Mouse (Mus musculus) G1E (cell line): Measurements from ENCODE around the gene Pus7. TPM values are rescaled to one million over a fixed set of nuclear protein-coding genes. Genes with fewer than 3 reads are reported as not detected.
A peak's percentile ranks its signal among the peaks of the same experiment; 100 is the strongest.

Experiments used
- ATAC-seq: 2 replicates; pipeline ENCODE4 v1.8.0; 2016; ENCODE audit warnings: mild to moderate bottlenecking; ENCODE audit not compliant: insufficient number of reproducible peaks, poor library complexity, low FRiP score, severe bottlenecking; ENCODE audit errors: extremely low read depth
- DNase-seq: peaks from one replicate; pipeline ENCODE4 v3.0.0; 2012; ENCODE audit warnings: low spot score
- H3K27me3 ChIP-seq: 2 replicates; pipeline ENCODE4 v1.6.1; 2012; ENCODE audit warnings: mild to moderate bottlenecking, low read length, inconsistent platforms; ENCODE audit not compliant: insufficient read depth
- H3K36me3 ChIP-seq: replicated peaks from 2 replicates; pipeline ENCODE3; 2012; ENCODE audit warnings: mild to moderate bottlenecking, inconsistent platforms
- H3K4me1 ChIP-seq: 2 replicates; pipeline ENCODE4 v1.6.1; 2012; ENCODE audit warnings: low read depth, low read length, inconsistent platforms, mixed read lengths; ENCODE audit not compliant: insufficient read depth
- H3K4me3 ChIP-seq: 2 replicates; pipeline ENCODE4 v1.5.1; 2012; ENCODE audit warnings: low read depth, mild to moderate bottlenecking, inconsistent platforms, low read length, moderate library complexity, mixed read lengths
- H3K9me3 ChIP-seq: replicated peaks from 2 replicates; pipeline ENCODE4 v1.6.1; 2012; ENCODE audit warnings: inconsistent platforms
- CTCF ChIP-seq: IDR thresholded peaks from 2 replicates; pipeline ENCODE4 v1.5.1; 2012; ENCODE audit warnings: low read depth, low read length, inconsistent platforms, mixed read lengths
- GATA1 ChIP-seq: IDR thresholded peaks from 2 replicates; pipeline ENCODE4 v1.6.1; 2012; ENCODE audit warnings: borderline replicate concordance, low read length, inconsistent platforms, mixed read lengths
- GATA2 ChIP-seq: IDR thresholded peaks from 2 replicates; pipeline ENCODE4 v1.6.1; 2012; ENCODE audit warnings: low read depth, low read length, inconsistent platforms, borderline replicate concordance
- POLR2AphosphoS5 ChIP-seq: IDR thresholded peaks from 2 replicates; pipeline ENCODE4 v1.6.1; 2012; ENCODE audit warnings: low read depth, low read length, inconsistent platforms; ENCODE audit not compliant: insufficient replicate concordance
- TAL1 ChIP-seq: conservative IDR thresholded peaks from 2 replicates; pipeline ENCODE4 v1.6.1; 2012; ENCODE audit warnings: low read depth, low read length, inconsistent platforms, mixed read lengths
- polyA plus RNA-seq: library from polyadenylated mRNA; stranded (reverse); fragments of >175 nt; gene quantifications from 2 replicates; pipeline ENCODE4 v1.2.3, GENCODE M21; 2012
- total RNA-seq, 2 experiments: library from RNA; stranded (forward) in 1 of 2; stranded (reverse) in 1 of 2; fragments of 200-1000 nt in 1 of 2; fragments of >200 nt in 1 of 2; fragmentation: Nextera tagmentation in 1 of 2; gene quantifications; 2 replicates each; pipeline ENCODE4 v1.2.3; 2014 to 2017

The Pus7 gene
- total and polyA plus RNA-seq, 3 experiments = 8.6 to 78.8 (median 35.7) TPM

DNA sequence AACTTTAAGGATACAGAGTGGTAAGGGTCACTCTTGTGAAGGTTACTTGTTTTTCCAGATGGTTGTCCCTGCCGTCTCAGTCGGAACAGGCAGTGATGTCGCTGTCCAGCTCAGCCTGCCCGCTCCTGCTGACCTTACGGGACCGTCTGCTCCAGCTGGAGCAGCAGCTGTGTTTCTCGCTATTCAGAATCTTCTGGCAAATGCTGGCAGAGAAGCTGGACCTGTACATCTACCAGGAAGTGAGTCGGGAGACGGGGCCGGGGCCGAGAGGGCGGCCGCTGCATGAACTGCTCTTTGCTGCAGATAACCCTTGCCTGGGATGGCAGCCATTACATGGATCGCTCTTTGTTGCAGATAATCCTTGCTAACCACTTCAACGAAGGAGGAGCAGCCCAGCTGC is 33.2 kb upstream of the Pus7 start:
- H3K36me3 ChIP-seq = peaks cover 75% of the 10 kb centered on the region
- ATAC-seq = no peak

DNA sequence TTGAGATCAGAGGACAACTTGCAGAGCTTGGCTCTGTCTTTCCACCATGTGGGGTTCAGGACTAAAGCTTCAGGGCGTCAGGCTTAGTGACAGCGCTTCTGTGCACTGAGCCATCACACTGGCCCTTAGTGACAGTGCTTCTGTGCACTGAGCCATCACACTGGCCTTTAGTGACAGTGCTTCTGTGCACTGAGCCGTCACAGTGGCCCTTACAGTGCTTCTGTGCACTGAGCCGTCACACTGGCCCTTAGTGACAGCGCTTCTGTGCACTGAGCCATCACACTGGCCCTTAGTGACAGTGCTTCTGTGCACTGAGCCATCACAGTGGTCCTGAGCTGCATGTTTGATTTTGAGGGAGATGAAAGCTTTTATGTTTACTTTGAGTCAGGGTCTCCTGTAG is 31.3 kb upstream of the Pus7 start:
- 0 out of 2 replicates have a peak, but pooled peaks cover under 1% of the 10 kb centered on the region for H3K4me1 ChIP-seq
- ATAC-seq (no peak), DNase-seq (no peak)
- peaks cover 8% of the 10 kb centered on the region for H3K9me3 ChIP-seq
- TF ChIP-seq CTCF (no peak), GATA1 (no peak), GATA2 (no peak), POLR2AphosphoS5 (no peak), TAL1 (no peak)
- no peaks in the 10 kb centered on the region for H3K27me3 ChIP-seq
- H3K4me3 ChIP-seq = no peak overlapping the region
- peaks cover 85% of the 10 kb centered on the region for H3K36me3 ChIP-seq

More for the DNA sequence above, 33.2 kb upstream of the Pus7 start:
- H3K4me1 ChIP-seq = 0 out of 2 replicates have a peak, but pooled peaks cover 3% of the 10 kb centered on the region
- H3K27me3 ChIP-seq = no peaks in the 10 kb centered on the region
- no peak overlapping the region for H3K4me3 ChIP-seq
- TF ChIP-seq TAL1 (no peak), GATA2 (no peak), GATA1 (no peak), CTCF (no peak), POLR2AphosphoS5 (no peak)
- no peak for DNase-seq
- H3K9me3 ChIP-seq = peaks cover 8% of the 10 kb centered on the region

DNA sequence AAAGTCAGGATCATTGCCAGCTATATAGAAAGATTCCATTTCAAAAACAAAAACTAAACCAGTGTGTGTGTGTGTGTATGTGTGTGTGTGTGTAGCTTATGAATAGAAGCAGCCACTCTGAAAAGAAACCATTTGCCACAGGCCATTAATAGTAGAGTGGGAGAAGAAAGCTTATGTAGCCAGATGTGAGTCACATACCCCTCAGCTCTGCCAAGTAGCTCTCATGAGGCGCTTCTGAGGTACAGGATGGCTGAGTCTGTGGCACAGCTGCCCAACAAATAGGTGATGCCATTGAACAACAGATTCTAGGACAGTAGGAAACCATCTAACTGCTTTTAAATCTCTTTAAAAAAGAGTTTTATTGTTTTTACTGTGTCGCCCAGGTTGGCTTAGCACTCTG is 9.2 kb upstream of the Pus7 start:
- H3K36me3 ChIP-seq = peaks cover 83% of the 10 kb centered on the region
- TF ChIP-seq POLR2AphosphoS5 = no peak
- no peak for TF ChIP-seq CTCF
- H3K27me3 ChIP-seq = no peaks in the 10 kb centered on the region
- H3K4me1 ChIP-seq = peaks cover 32% of the 10 kb centered on the region
- ATAC-seq (no peak), DNase-seq (no peak)
- H3K4me3 ChIP-seq = no peak overlapping the region
- no peaks in the 10 kb centered on the region for H3K9me3 ChIP-seq

DNA sequence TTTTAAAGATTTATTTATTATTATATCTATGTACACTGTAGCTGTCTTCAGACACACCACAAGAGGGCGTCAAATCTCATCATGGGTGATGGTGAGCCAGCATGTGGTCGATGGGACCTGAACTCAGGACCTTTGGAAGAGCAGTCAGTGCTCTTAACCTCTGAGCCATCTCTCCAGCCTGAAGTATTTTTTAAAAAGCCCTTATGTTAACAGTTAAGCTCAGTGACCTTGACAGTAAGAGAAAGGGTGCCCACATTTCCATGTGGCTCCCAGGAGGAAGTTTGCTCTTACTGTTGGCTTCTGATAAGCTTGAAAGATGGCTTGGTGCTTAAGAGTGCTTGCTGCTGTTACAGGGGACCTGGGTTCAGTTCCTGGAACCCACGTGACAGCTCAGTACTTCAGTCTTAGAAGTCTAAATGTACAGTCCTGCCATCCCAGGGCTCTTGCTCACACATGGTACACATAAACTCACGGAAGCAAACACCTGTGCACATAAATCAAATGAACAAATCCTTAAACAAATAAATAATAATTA is 5.6 kb upstream of the Pus7 start:
- peak; percentile 42 for ATAC-seq
- Histone ChIP-seq H3K36me3 (peaks cover 48% of the 10 kb centered on the region), H3K4me3 (peak overlapping the region; percentile 87; the same call in 1 of the 2 replicates), H3K9me3 (peaks cover 4% of the 10 kb centered on the region), H3K27me3 (no peaks in the 10 kb centered on the region), H3K4me1 (peaks cover 41% of the 10 kb centered on the region)
- peak; percentile 11 for DNase-seq
- no peak for TF ChIP-seq POLR2AphosphoS5
- peak; percentile 36; the same call in 1 of the 2 replicates for TF ChIP-seq TAL1
- no peak for TF ChIP-seq GATA2
- TF ChIP-seq GATA1 = no peak
- no peak for TF ChIP-seq CTCF

DNA sequence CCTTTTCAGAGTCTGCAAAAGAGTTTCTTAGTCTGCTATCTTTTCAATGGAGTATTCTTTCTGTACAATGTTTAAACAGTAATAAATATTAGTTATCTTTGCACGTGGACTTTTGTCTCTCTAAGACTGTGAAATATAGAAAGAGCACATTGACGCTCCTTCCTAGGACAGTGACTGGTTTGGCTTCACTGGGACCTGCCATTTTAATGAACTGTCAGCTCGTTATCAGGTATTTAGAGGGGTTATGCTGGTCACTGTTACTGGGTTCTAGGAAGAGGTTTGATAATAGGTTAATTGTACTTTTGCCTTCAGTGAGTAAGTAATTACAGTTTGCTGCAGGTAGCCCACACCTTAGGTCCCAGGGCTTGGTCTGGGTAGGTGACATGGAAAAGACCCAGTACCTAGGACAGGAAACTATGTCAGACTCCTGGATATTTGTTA is 4.9 kb upstream of the Pus7 start:
- peaks cover 4% of the 10 kb centered on the region for H3K9me3 ChIP-seq
- peaks cover 41% of the 10 kb centered on the region for H3K4me1 ChIP-seq
- TF ChIP-seq POLR2AphosphoS5 (no peak), GATA1 (no peak), CTCF (no peak), TAL1 (no peak)
- peak overlapping the region; percentile 87 for H3K4me3 ChIP-seq
- ATAC-seq (no peak), DNase-seq (no peak)
- H3K36me3 ChIP-seq = peaks cover 43% of the 10 kb centered on the region
- no peaks in the 10 kb centered on the region for H3K27me3 ChIP-seq

DNA sequence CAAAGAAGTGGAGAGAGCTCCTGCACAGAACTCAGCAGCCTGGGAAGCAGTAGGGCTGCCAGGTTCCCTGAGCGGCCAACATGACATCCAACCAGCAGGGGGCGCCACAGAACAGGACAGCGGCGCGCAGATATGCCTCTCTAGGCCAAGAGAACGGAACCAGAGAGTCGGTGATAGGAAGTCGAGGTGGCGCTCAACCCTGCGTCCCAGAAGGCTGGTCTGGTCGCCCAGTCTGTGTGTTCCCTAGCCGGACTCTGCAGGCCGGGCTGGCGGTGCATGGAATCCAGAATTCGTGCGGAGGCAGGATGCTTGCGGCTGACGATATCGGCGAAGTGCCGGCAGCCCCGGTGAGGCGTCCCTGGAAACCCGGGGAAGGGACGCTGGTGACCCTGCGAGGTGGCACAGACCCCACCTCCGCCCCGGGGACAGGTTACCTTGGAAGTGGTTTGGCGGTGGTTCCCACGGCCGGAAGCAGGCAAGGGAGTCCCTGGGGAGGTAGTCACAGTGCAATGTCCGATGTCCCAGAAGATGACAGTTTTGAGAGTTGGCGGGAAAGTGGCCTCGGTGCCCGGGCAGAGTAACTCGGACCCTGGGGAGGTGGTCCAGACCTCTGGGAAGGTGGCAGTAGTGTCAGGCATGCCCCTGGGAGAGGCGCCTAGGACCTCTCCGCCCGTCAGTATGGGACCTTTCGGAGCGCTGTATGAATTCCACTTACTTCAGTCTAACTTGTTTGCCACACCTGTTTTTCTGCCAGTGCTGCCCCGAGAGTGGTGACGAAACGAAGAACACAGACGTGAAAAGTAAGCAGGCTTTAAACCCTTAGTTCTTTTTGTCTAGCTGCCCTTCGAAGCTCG is 4.3 kb upstream of the Pus7 start, which contains the start of gene Rint1:
Rint1 (plus strand) TSS at position 176 of the 854 bp plus-strand sequence.
- peaks cover 4% of the 10 kb centered on the region for H3K9me3 ChIP-seq
- ATAC-seq (peak; percentile 73), DNase-seq (peak; percentile 73)
- no peaks in the 10 kb centered on the region for H3K27me3 ChIP-seq
- H3K4me3 ChIP-seq = peak within 1 kb of the TSS; percentile 87
- TF ChIP-seq GATA1 (no peak), CTCF (peak; percentile 61)
- peaks cover 41% of the 10 kb centered on the region for H3K4me1 ChIP-seq
- peaks cover 38% of the 10 kb centered on the region for H3K36me3 ChIP-seq
